Mouse (Mus musculus) kidney, postnatal 0 days (tissue): ENCODE measurements around the gene Psma3. TPM values are rescaled to one million over a fixed set of nuclear protein-coding genes. Genes with fewer than 3 reads are reported as not detected.

ENCODE experiments used
- ATAC-seq: fragments of 200-750 bp; cut with Nextera tagmentation; replicated peaks from 2 replicates; pipeline ENCODE4 v1.8.0; 2017; ENCODE audit warnings: low read depth, moderate number of reproducible peaks, moderate TSS enrichment, moderate library complexity; ENCODE audit not compliant: low FRiP score
- DNase-seq: peaks from one replicate; pipeline ENCODE4 v3.0.0-alpha.2; 2016; ENCODE audit warnings: low spot score
- H3K27ac ChIP-seq: fragments of 300-500 bp; sonication (generic); 2 replicates; pipeline ENCODE4 v1.5.1; 2014; ENCODE audit warnings: mild to moderate bottlenecking
- H3K27me3 ChIP-seq: fragments of 300-500 bp; sonication (generic); 2 replicates; pipeline ENCODE4 v1.6.1; 2014; ENCODE audit warnings: low read length, mixed read lengths; ENCODE audit not compliant: insufficient read depth
- H3K36me3 ChIP-seq: fragments of 300-500 bp; sonication (generic); 2 replicates; pipeline ENCODE4 v1.6.1; 2014; ENCODE audit warnings: low read length, mixed read lengths; ENCODE audit not compliant: insufficient read depth
- H3K4me1 ChIP-seq: fragments of 300-500 bp; sonication (generic); replicated peaks from 2 replicates; pipeline ENCODE4 v1.6.1; 2014; ENCODE audit warnings: antibody characterized with exemption, low read length, mixed read lengths; ENCODE audit not compliant: insufficient read depth
- H3K4me2 ChIP-seq: fragments of 300-500 bp; sonication (generic); 2 replicates; pipeline ENCODE4 v1.6.1; 2014; ENCODE audit warnings: mild to moderate bottlenecking, low read length, moderate library complexity, mixed read lengths
- H3K4me3 ChIP-seq: fragments of 300-500 bp; sonication (generic); replicated peaks from 2 replicates; pipeline ENCODE4 v1.5.1; 2014; ENCODE audit warnings: low read depth, low read length
- H3K9ac ChIP-seq: fragments of 300-500 bp; sonication (generic); 2 replicates; pipeline ENCODE4 v1.6.1; 2014; ENCODE audit warnings: low read depth, low read length
- H3K9me3 ChIP-seq: fragments of 300-500 bp; sonication (generic); replicated peaks from 2 replicates; pipeline ENCODE4 v1.6.1; 2016; ENCODE audit warnings: low read length, inconsistent platforms, mixed read lengths
- CTCF ChIP-seq: IDR thresholded peaks from 2 replicates; pipeline ENCODE4 v1.5.1; 2016; ENCODE audit warnings: antibody characterized with exemption, low read depth, mild to moderate bottlenecking, moderate library complexity
- WGBS: fragments of 180-500 bp; shearing (Covaris S2); extraction: QIAGEN DNeasy Blood & Tissue Kit; methylation state at CpG from one replicate; pipeline ENCODE4 v1.1.7; 2014; 5-methylcytosine and 5-hydroxymethylcytosine counted together
- polyA plus RNA-seq: library from polyadenylated mRNA; unstranded; fragments of >200 nt; fragmentation: Nextera tagmentation; extraction: Ambion mirVana; gene quantifications from 2 replicates; pipeline ENCODE4 v1.2.1, GENCODE M21; 2015

The Psma3 gene
- polyA plus RNA-seq, 1 experiment from 2014 or later: 634 TPM

GRCm38 (mm10) chr12:71036729-71037404 lies 62.4 kb downstream of the Psma3 start:
- Histone ChIP-seq H3K36me3 (peaks cover 44% of the 10 kb centered on the region; the same call in 1 of the 2 replicates), H3K4me2 (no peak overlapping the region), H3K9ac (no peak overlapping the region), H3K4me3 (no peak overlapping the region), H3K4me1 (no peaks in the 10 kb centered on the region), H3K9me3 (no peaks in the 10 kb centered on the region), H3K27ac (no peak overlapping the region), H3K27me3 (no peaks in the 10 kb centered on the region)
- ATAC-seq: no peak
- WGBS: 93% methylated on average over 12 of the region's 12 CpGs
- no peak for TF ChIP-seq CTCF
- no peak for DNase-seq

GRCm38 (mm10) chr12:71040462-71040861 lies 66.0 kb downstream of the Psma3 start:
- H3K27me3 ChIP-seq: no peaks in the 10 kb centered on the region
- DNase-seq (peak; percentile 45), ATAC-seq (no peak)
- H3K4me3 ChIP-seq: no peak overlapping the region
- no peak overlapping the region for H3K9ac ChIP-seq
- 83% methylated on average over 7 of the region's 7 CpGs for WGBS
- no peak for TF ChIP-seq CTCF
- peak overlapping the region; percentile 19; the same call in 1 of the 2 replicates for H3K27ac ChIP-seq
- no peaks in the 10 kb centered on the region for H3K9me3 ChIP-seq
- peaks cover 36% of the 10 kb centered on the region; the same call in 1 of the 2 replicates for H3K36me3 ChIP-seq
- H3K4me1 ChIP-seq: no peaks in the 10 kb centered on the region
- no peak overlapping the region for H3K4me2 ChIP-seq

GRCm38 (mm10) chr12:71042451-71042850 lies 68.0 kb downstream of the Psma3 start:
- no peak for TF ChIP-seq CTCF
- Histone ChIP-seq H3K4me3 (no peak overlapping the region), H3K9me3 (no peaks in the 10 kb centered on the region), H3K9ac (no peak overlapping the region), H3K27ac (no peak overlapping the region), H3K27me3 (no peaks in the 10 kb centered on the region), H3K36me3 (peaks cover 29% of the 10 kb centered on the region; the same call in 1 of the 2 replicates), H3K4me2 (no peak overlapping the region), H3K4me1 (no peaks in the 10 kb centered on the region)
- DNase-seq (no peak), ATAC-seq (no peak)
- WGBS: 100% methylated on average over 1 of the region's 1 CpGs

- no peaks in the 10 kb centered on the region for H3K9me3 ChIP-seq
- WGBS: 70% methylated on average over 3 of the region's 3 CpGs
- no peak for TF ChIP-seq CTCF
- ATAC-seq: no peak
- peaks cover 21% of the 10 kb centered on the region; the same call in 1 of the 2 replicates for H3K36me3 ChIP-seq
- H3K4me3 ChIP-seq: no peak overlapping the region
- H3K27me3 ChIP-seq: no peaks in the 10 kb centered on the region
- no peak overlapping the region for H3K4me2 ChIP-seq
- no peaks in the 10 kb centered on the region for H3K4me1 ChIP-seq
- no peak overlapping the region for H3K9ac ChIP-seq
- no peak overlapping the region for H3K27ac ChIP-seq
- DNase-seq: no peak
Measured at GRCm38 (mm10) chr12:71043571-71043970, 69.2 kb downstream of the Psma3 start.

- ATAC-seq (peak; percentile 74), DNase-seq (peak; percentile 8)
- Histone ChIP-seq H3K27ac (no peak overlapping the region), H3K36me3 (peaks cover 17% of the 10 kb centered on the region; the same call in 1 of the 2 replicates), H3K9ac (no peak overlapping the region), H3K27me3 (no peaks in the 10 kb centered on the region), H3K4me1 (no peaks in the 10 kb centered on the region), H3K4me3 (no peak overlapping the region), H3K4me2 (no peak overlapping the region), H3K9me3 (no peaks in the 10 kb centered on the region)
- no peak for TF ChIP-seq CTCF
- 61% methylated on average over 2 of the region's 2 CpGs for WGBS
Measured at GRCm38 (mm10) chr12:71044488-71044887, 70.1 kb downstream of the Psma3 start.

Other genes with a start within 250 kb of the Psma3 start
- 14.6 and 16.3 TPM in 2 replicates for gene Frmd6, start 149.1 kb upstream of the Psma3 start, polyA plus RNA-seq
- 269 and 280 TPM in 2 replicates for gene Actr10, start 36.8 kb upstream of the Psma3 start, polyA plus RNA-seq
- gene Arid4a, start 41.4 kb downstream of the Psma3 start, polyA plus RNA-seq: 32.4 and 32.6 TPM in 2 replicates
- 0.27 TPM in 1 of 2 replicates, not detected in the other for gene Tomm20l, start 136.8 kb downstream of the Psma3 start, polyA plus RNA-seq
- 111 and 114 TPM in 2 replicates for gene Timm9, start 162.1 kb downstream of the Psma3 start, polyA plus RNA-seq
- gene 2700049A03Rik, start 162.2 kb downstream of the Psma3 start, polyA plus RNA-seq: 7.8 and 10.7 TPM in 2 replicates